Mouse (Mus musculus) macrophage (primary cell): Measurements from ENCODE around the gene Sdsl. TPM values are rescaled to one million over a fixed set of nuclear protein-coding genes. Genes with fewer than 3 reads are reported as not detected.

Source experiments
- H3K27ac ChIP-seq: fragments of 350-480 bp; formaldehyde crosslinking; 2 replicates; pipeline ENCODE4 v1.9.0; 2021
- H3K36me3 ChIP-seq: fragments of 350-480 bp; formaldehyde crosslinking; 2 replicates; pipeline ENCODE4 v1.9.0; 2021; ENCODE audit errors: inconsistent target
- H3K4me3 ChIP-seq: fragments of 350-480 bp; formaldehyde crosslinking; 2 replicates; pipeline ENCODE4 v1.9.0; 2021; ENCODE audit errors: inconsistent target
- H3K79me2 ChIP-seq: fragments of 350-480 bp; formaldehyde crosslinking; 2 replicates; pipeline ENCODE4 v1.9.0; 2021; ENCODE audit errors: inconsistent target
- WGBS: methylation state at CpG from one replicate; pipeline ENCODE4 v1.1.7; 2026; ENCODE audit warnings: inconsistent platforms; ENCODE audit not compliant: missing documents; 5-methylcytosine and 5-hydroxymethylcytosine counted together
- polyA plus RNA-seq: library from polyadenylated mRNA; stranded (reverse); fragments of 250-400 nt; gene quantifications from 3 replicates; pipeline ENCODE4 v1.2.4, GENCODE M21; 2018; ENCODE audit warnings: inconsistent platforms

Sdsl gene
- polyA plus RNA-seq, 1 experiment from 2014 or later = not detected

DNA sequence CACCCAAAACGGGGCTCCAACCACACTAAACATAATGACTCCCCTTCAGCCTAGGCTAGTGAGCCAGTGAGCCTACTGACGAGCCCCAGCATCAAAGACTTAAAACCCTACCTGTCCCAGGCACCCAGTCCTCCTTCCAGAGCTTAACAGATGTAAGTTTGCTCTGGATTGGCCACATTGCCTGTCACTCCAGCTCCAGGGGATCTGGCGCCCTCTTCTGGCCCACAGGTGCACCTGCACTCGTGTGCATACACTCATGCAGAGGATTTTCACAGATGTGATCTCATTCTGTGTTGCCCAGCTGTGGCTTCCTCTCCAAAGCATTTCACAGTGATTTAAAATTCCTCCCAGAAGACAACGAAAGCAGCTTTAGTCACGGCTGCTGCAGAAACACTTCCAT, 59.2 kb downstream of the Sdsl start:
- Histone ChIP-seq H3K36me3 (no peaks in the 10 kb centered on the region), H3K4me3 (no peak overlapping the region), H3K27ac (no peak overlapping the region), H3K79me2 (no peaks in the 10 kb centered on the region)
- WGBS = 79% methylated on average over 6 of the region's 6 CpGs

- WGBS = 9% methylated on average over 41 of the region's 41 CpGs
- Histone ChIP-seq H3K79me2 (no peaks in the 10 kb centered on the region), H3K36me3 (no peaks in the 10 kb centered on the region), H3K4me3 (no peak overlapping the region), H3K27ac (no peak overlapping the region)
Measured at GRCm38 (mm10) chr5:120409385-120410378, 62.9 kb downstream of the Sdsl start.

DNA sequence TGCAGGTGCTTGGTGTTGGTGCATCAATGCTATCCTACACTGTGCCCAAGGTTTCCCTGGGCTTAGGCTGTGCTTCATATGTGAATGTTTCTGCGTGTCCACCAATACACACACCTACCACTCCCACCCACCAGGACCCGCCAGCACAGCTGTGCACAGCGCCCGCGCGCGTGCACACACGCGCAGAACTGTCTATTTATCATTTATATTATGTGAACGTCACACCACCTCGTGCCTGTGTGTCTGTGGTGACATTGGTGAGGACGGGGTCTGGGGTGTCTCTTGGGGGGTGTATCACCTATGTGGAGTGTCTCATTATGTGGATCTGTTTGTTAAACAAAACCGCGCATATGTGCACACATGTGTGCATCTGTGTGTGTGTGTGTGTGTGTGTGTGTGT, 63.7 kb downstream of the Sdsl start:
- no peaks in the 10 kb centered on the region for H3K79me2 ChIP-seq
- H3K36me3 ChIP-seq = no peaks in the 10 kb centered on the region
- 84% methylated on average over 12 of the region's 14 CpGs for WGBS
- H3K27ac ChIP-seq = no peak overlapping the region
- no peak overlapping the region for H3K4me3 ChIP-seq

Other genes with a start within 250 kb of the Sdsl start
- not detected in 3 replicates for gene Lhx5, start 41.1 kb downstream of the Sdsl start, polyA plus RNA-seq
- not detected in 3 replicates for gene Sds, start 3.7 kb upstream of the Sdsl start, polyA plus RNA-seq
- gene Plbd2, start 30.8 kb upstream of the Sdsl start, polyA plus RNA-seq = 95.1 to 104 TPM (median 96.6 TPM) in 3 replicates
- 25.5 to 66.8 TPM (median 27.4 TPM) in 3 replicates for gene Slc8b1, start 38.4 kb upstream of the Sdsl start, polyA plus RNA-seq
- gene Tpcn1, start 115.9 kb upstream of the Sdsl start, polyA plus RNA-seq = 36.3 to 96.0 TPM (median 65.2 TPM) in 3 replicates
- gene Iqcd, start 116.2 kb upstream of the Sdsl start, polyA plus RNA-seq = 0.37 to 0.52 TPM in 2 of 3 replicates, not detected in the other
- 4.5 to 4.9 TPM (median 4.8 TPM) in 3 replicates for gene Rita1, start 139.8 kb upstream of the Sdsl start, polyA plus RNA-seq
- 21.7 to 39.1 TPM (median 25.0 TPM) in 3 replicates for gene Ddx54, start 139.9 kb upstream of the Sdsl start, polyA plus RNA-seq
- gene Cfap73, start 161.4 kb upstream of the Sdsl start, polyA plus RNA-seq = not detected in 3 replicates
- 0.11 to 0.14 TPM in 2 of 3 replicates, not detected in the other for gene Rasal1, start 176.0 kb upstream of the Sdsl start, polyA plus RNA-seq
- gene Dtx1, start 239.1 kb upstream of the Sdsl start, polyA plus RNA-seq = 0.24 TPM in 1 of 3 replicates, not detected in the others